Mouse (Mus musculus): ENCODE data around the gene Ccdc24. TPM values are rescaled to one million over a fixed set of nuclear protein-coding genes. Genes with fewer than 3 reads are reported as not detected.

Ccdc24 gene
- polyA plus RNA-seq, 1 experiment from 2014 or later = 0.70 TPM

DNA sequence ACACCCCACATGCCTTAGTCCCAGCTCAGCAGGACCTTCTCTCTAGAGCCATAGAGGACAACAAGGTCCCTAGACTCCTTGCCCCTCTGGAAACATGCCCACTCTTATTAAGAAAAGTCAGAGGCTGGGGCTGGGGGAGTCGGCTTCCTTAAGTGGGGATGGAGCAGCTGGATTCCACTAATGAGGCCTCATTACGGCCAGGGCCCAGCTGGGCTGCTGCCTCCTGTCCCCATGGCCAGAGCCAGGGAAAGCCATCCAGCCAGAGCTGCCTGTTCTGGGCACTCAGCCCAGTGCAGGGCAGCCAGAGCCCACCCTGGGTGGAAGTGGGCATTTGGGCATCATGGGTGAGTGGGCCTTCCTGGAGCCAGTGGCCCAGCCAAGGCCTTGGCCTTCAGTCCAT lies 25.3 kb downstream of the Ccdc24 start:
- no peaks in the 10 kb centered on the region for H3K27me3 ChIP-seq (ENCODE audit: control insufficient read depth, insufficient read depth, low read length)
- ATAC-seq (ENCODE audit: insufficient number of reproducible peaks, insufficient read depth, low FRiP score, low read depth) = no peak

GRCm38 (mm10) chr4:117846261-117846660 lies 26.1 kb downstream of the Ccdc24 start:
- no peak overlapping the region for H3K4me3 ChIP-seq (ENCODE audit: control insufficient read depth in 1 of 2, insufficient read depth in 1 of 2, low read depth in 1 of 2, low read length in 2 of 2)
- no peak overlapping the region for H3K9ac ChIP-seq (ENCODE audit: low read length)
- H3K27ac ChIP-seq (replicated peaks in 1 of 2; ENCODE audit: control insufficient read depth in 1 of 2, insufficient read depth in 1 of 2, low read depth in 2 of 2, low read length in 2 of 2) = no peak overlapping the region
- no peaks in the 10 kb centered on the region for H3K36me3 ChIP-seq (ENCODE audit: control insufficient read depth, insufficient read depth, low read length)
- H3K4me2 ChIP-seq (ENCODE audit: low read length) = no peak overlapping the region
- peaks cover 6 to 7% of the 10 kb centered on the region in 2 experiments; a peak in 2 of 4 replicates for H3K4me1 ChIP-seq (ENCODE audit: control insufficient read depth in 2 of 2, insufficient read depth in 2 of 2, low read length in 2 of 2)
- no peaks in the 10 kb centered on the region for H3K9me3 ChIP-seq (ENCODE audit: control insufficient read depth, low read length)
- 93% methylated on average over 4 of the region's 4 CpGs for WGBS
- ATAC-seq (ENCODE audit: insufficient number of reproducible peaks, insufficient read depth, low FRiP score, low read depth) = no peak
- no peaks in the 10 kb centered on the region for H3K27me3 ChIP-seq (ENCODE audit: control insufficient read depth, insufficient read depth, low read length)

More for the DNA sequence above, 25.3 kb downstream of the Ccdc24 start:
- no peak overlapping the region for H3K27ac ChIP-seq (replicated peaks in 1 of 2; ENCODE audit: control insufficient read depth in 1 of 2, insufficient read depth in 1 of 2, low read depth in 2 of 2, low read length in 2 of 2)
- H3K36me3 ChIP-seq (ENCODE audit: control insufficient read depth, insufficient read depth, low read length) = no peaks in the 10 kb centered on the region
- WGBS = 68% methylated on average over 2 of the region's 2 CpGs
- H3K9ac ChIP-seq (ENCODE audit: low read length) = no peak overlapping the region
- peaks cover 3 to 7% of the 10 kb centered on the region in 2 experiments; a peak in 1 of 4 replicates for H3K4me1 ChIP-seq (ENCODE audit: control insufficient read depth in 2 of 2, insufficient read depth in 2 of 2, low read length in 2 of 2)
- H3K4me2 ChIP-seq (ENCODE audit: low read length) = no peak overlapping the region
- H3K9me3 ChIP-seq (ENCODE audit: control insufficient read depth, low read length) = no peaks in the 10 kb centered on the region
- no peak overlapping the region for H3K4me3 ChIP-seq (ENCODE audit: control insufficient read depth in 1 of 2, insufficient read depth in 1 of 2, low read depth in 1 of 2, low read length in 2 of 2)

- no peak for ATAC-seq (ENCODE audit: insufficient number of reproducible peaks, insufficient read depth, low FRiP score, low read depth)
- no peak overlapping the region for H3K4me2 ChIP-seq (ENCODE audit: low read length)
- WGBS = 80% methylated on average over 11 of the region's 11 CpGs
Measured at GRCm38 (mm10) chr4:117845316-117845715, 27.0 kb downstream of the Ccdc24 start.

DNA sequence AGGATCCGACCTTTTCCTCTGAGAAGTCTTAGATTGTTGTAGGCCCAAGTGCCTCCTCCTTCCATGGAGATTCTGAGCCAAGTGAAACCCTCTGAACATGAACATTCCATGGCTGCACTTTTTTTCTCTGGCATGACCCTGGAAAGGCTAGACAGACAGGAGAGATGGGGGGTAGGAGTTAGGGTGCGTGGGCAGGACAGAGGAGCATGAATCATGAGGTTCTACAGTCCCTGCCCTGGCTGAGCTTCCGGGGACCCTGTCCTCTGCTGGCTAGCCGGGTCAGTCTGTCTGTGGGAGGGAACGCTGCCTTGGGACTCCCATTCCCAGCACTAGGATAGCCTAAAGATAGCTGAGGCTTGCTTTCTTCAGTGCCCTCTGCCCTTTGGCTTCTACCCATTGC lies 27.9 kb downstream of the Ccdc24 start:
- no peak overlapping the region for H3K9ac ChIP-seq (ENCODE audit: low read length)
- ATAC-seq (ENCODE audit: insufficient number of reproducible peaks, insufficient read depth, low FRiP score, low read depth) = no peak
- no peak overlapping the region for H3K27ac ChIP-seq (replicated peaks in 1 of 2; ENCODE audit: control insufficient read depth in 1 of 2, insufficient read depth in 1 of 2, low read depth in 2 of 2, low read length in 2 of 2)
- no peaks in the 10 kb centered on the region for H3K9me3 ChIP-seq (ENCODE audit: control insufficient read depth, low read length)
- H3K36me3 ChIP-seq (ENCODE audit: control insufficient read depth, insufficient read depth, low read length) = no peaks in the 10 kb centered on the region
- no peak overlapping the region for H3K4me2 ChIP-seq (ENCODE audit: low read length)
- peaks cover 0 to 4% of the 10 kb centered on the region in 2 experiments; a peak in 1 of 4 replicates for H3K4me1 ChIP-seq (ENCODE audit: control insufficient read depth in 2 of 2, insufficient read depth in 2 of 2, low read length in 2 of 2)
- WGBS = 69% methylated on average over 5 of the region's 5 CpGs
- H3K4me3 ChIP-seq (ENCODE audit: control insufficient read depth in 1 of 2, insufficient read depth in 1 of 2, low read depth in 1 of 2, low read length in 2 of 2) = no peak overlapping the region
- 0 out of 2 replicates have a peak, but pooled peaks cover 1% of the 10 kb centered on the region for H3K27me3 ChIP-seq (ENCODE audit: control insufficient read depth, insufficient read depth, low read length)

More at GRCm38 (mm10) chr4:117845316-117845715, 27.0 kb downstream of the Ccdc24 start:
- no peak overlapping the region for H3K4me3 ChIP-seq (ENCODE audit: control insufficient read depth in 1 of 2, insufficient read depth in 1 of 2, low read depth in 1 of 2, low read length in 2 of 2)
- no peaks in the 10 kb centered on the region for H3K36me3 ChIP-seq (ENCODE audit: control insufficient read depth, insufficient read depth, low read length)
- H3K9me3 ChIP-seq (ENCODE audit: control insufficient read depth, low read length) = no peaks in the 10 kb centered on the region
- no peak overlapping the region for H3K27ac ChIP-seq (replicated peaks in 1 of 2; ENCODE audit: control insufficient read depth in 1 of 2, insufficient read depth in 1 of 2, low read depth in 2 of 2, low read length in 2 of 2)
- H3K9ac ChIP-seq (ENCODE audit: low read length) = no peak overlapping the region
- H3K27me3 ChIP-seq (ENCODE audit: control insufficient read depth, insufficient read depth, low read length) = no peaks in the 10 kb centered on the region
- peaks cover 7 to 8% of the 10 kb centered on the region in 2 experiments; a peak in 2 of 4 replicates for H3K4me1 ChIP-seq (ENCODE audit: control insufficient read depth in 2 of 2, insufficient read depth in 2 of 2, low read length in 2 of 2)

DNA sequence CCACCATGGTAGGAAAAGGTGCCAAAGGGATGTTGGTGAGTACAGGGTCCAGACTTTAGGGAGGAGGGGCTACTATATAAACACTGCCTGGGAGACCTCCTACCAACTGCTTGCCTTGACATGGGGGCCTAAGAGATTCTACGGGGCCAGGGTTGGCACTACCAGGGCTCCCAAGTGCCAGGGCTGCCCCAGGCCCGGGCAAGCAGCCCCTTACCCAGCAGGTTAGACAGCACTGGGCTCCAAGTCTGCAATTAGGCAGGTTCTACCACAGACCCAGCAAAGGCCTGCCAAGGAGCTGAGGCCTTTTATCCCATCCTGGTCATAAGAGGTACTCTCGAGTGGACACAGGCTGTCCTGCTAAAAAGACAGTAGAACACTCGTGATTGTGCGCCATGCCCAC lies 29.3 kb downstream of the Ccdc24 start:
- H3K27me3 ChIP-seq (ENCODE audit: control insufficient read depth, insufficient read depth, low read length) = 0 out of 2 replicates have a peak, but pooled peaks cover 3% of the 10 kb centered on the region
- 75% methylated on average over 5 of the region's 5 CpGs for WGBS
- no peaks in the 10 kb centered on the region for H3K9me3 ChIP-seq (ENCODE audit: control insufficient read depth, low read length)
- H3K36me3 ChIP-seq (ENCODE audit: control insufficient read depth, insufficient read depth, low read length) = no peaks in the 10 kb centered on the region
- no peak overlapping the region for H3K27ac ChIP-seq (replicated peaks in 1 of 2; ENCODE audit: control insufficient read depth in 1 of 2, insufficient read depth in 1 of 2, low read depth in 2 of 2, low read length in 2 of 2)
- H3K4me3 ChIP-seq (ENCODE audit: control insufficient read depth in 1 of 2, insufficient read depth in 1 of 2, low read depth in 1 of 2, low read length in 2 of 2) = no peak overlapping the region
- no peak overlapping the region for H3K9ac ChIP-seq (ENCODE audit: low read length)
- ATAC-seq (ENCODE audit: insufficient number of reproducible peaks, insufficient read depth, low FRiP score, low read depth) = no peak
- H3K4me1 ChIP-seq (ENCODE audit: control insufficient read depth in 2 of 2, insufficient read depth in 2 of 2, low read length in 2 of 2) = peaks cover 0 to 6% of the 10 kb centered on the region in 2 experiments; a peak in 2 of 4 replicates
- H3K4me2 ChIP-seq (ENCODE audit: low read length) = no peak overlapping the region

DNA sequence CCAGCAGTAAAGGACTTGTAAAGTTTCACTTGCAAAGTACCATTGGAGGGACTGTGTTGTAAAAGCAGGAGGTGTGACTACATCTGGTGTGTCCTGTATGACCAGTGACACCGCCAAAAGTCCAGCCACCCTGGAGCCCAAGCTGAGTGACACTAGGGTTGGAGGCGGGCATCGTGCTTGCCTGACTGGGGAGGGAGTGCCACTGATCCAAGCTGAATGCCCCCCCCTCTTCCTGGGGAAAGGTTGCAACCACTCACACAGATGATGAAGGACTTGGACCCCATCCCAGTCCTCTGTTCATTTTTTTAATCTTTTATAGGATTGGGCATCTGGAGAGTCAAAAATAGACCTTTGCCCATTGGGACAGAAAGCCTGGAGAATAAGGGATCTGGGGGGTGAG lies 30.8 kb downstream of the Ccdc24 start:
- no peak for ATAC-seq (ENCODE audit: insufficient number of reproducible peaks, insufficient read depth, low FRiP score, low read depth)
- H3K9me3 ChIP-seq (ENCODE audit: control insufficient read depth, low read length) = no peaks in the 10 kb centered on the region
- H3K4me1 ChIP-seq (ENCODE audit: control insufficient read depth in 2 of 2, insufficient read depth in 2 of 2, low read length in 2 of 2) = peaks cover 5 to 11% of the 10 kb centered on the region in 2 experiments; a peak in 3 of 4 replicates
- WGBS = 73% methylated on average over 3 of the region's 3 CpGs
- H3K27me3 ChIP-seq (ENCODE audit: control insufficient read depth, insufficient read depth, low read length) = 0 out of 2 replicates have a peak, but pooled peaks cover 3% of the 10 kb centered on the region
- H3K27ac ChIP-seq (replicated peaks in 1 of 2; ENCODE audit: control insufficient read depth in 1 of 2, insufficient read depth in 1 of 2, low read depth in 2 of 2, low read length in 2 of 2) = no peak overlapping the region
- H3K9ac ChIP-seq (ENCODE audit: low read length) = no peak overlapping the region; the same call in 1 of the 2 replicates
- H3K36me3 ChIP-seq (ENCODE audit: control insufficient read depth, insufficient read depth, low read length) = no peaks in the 10 kb centered on the region
- no peak overlapping the region for H3K4me3 ChIP-seq (ENCODE audit: control insufficient read depth in 1 of 2, insufficient read depth in 1 of 2, low read depth in 1 of 2, low read length in 2 of 2)
- H3K4me2 ChIP-seq (ENCODE audit: low read length) = no peak overlapping the region

DNA sequence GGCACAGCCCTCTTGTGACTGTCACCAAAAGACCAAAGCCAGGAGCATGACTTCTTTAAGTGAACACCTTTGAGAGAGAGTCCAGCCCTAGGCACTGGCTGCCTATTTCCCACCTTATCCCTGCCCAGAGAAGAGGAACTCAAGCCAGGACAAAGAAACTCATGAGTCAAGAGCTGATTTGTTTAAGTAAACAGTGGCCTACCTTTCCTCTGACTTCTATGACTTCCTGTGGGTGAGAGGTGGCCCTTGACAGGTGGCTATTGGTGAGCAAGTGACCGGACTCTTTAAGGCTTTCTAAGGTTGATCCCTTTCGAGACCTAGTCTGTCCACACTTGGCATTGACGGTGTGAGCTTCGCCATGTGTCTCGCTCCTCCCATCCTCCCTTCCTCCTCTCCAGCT lies 31.5 kb downstream of the Ccdc24 start:
- H3K4me2 ChIP-seq (ENCODE audit: low read length) = no peak overlapping the region
- WGBS = 82% methylated on average over 5 of the region's 5 CpGs
- no peak for ATAC-seq (ENCODE audit: insufficient number of reproducible peaks, insufficient read depth, low FRiP score, low read depth)
- H3K9ac ChIP-seq (ENCODE audit: low read length) = no peak overlapping the region
- no peaks in the 10 kb centered on the region for H3K36me3 ChIP-seq (ENCODE audit: control insufficient read depth, insufficient read depth, low read length)
- H3K27ac ChIP-seq (replicated peaks in 1 of 2; ENCODE audit: control insufficient read depth in 1 of 2, insufficient read depth in 1 of 2, low read depth in 2 of 2, low read length in 2 of 2) = no peak overlapping the region
- no peak overlapping the region for H3K4me3 ChIP-seq (ENCODE audit: control insufficient read depth in 1 of 2, insufficient read depth in 1 of 2, low read depth in 1 of 2, low read length in 2 of 2)
- H3K9me3 ChIP-seq (ENCODE audit: control insufficient read depth, low read length) = no peaks in the 10 kb centered on the region
- peaks cover 5 to 11% of the 10 kb centered on the region in 2 experiments; a peak in 3 of 4 replicates for H3K4me1 ChIP-seq (ENCODE audit: control insufficient read depth in 2 of 2, insufficient read depth in 2 of 2, low read length in 2 of 2)
- H3K27me3 ChIP-seq (ENCODE audit: control insufficient read depth, insufficient read depth, low read length) = 0 out of 2 replicates have a peak, but pooled peaks cover 3% of the 10 kb centered on the region

DNA sequence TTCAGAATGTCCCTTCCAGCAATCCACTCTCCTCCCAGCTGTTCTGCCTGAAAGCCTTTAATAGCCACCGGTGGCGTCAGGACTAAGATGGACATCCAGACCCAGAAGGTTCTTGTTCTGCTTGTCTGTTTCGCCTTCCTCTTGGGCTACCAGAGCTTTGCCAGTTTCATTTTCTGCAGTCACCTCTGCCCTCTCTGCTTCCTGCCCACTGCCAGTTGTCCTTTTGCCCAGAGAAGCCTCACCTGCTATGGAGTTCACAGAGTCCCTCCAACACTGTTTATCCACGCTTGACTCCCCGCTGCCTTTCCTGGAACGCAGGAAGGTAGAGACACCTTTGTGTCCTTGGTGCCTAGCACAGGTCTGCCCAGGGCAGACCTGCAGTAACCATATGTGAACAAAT lies 33.0 kb downstream of the Ccdc24 start:
- no peak overlapping the region for H3K4me2 ChIP-seq (ENCODE audit: low read length)
- H3K4me3 ChIP-seq (ENCODE audit: control insufficient read depth in 1 of 2, insufficient read depth in 1 of 2, low read depth in 1 of 2, low read length in 2 of 2) = no peak overlapping the region
- WGBS = 82% methylated on average over 6 of the region's 6 CpGs
- no peak for ATAC-seq (ENCODE audit: insufficient number of reproducible peaks, insufficient read depth, low FRiP score, low read depth)
- no peaks in the 10 kb centered on the region for H3K36me3 ChIP-seq (ENCODE audit: control insufficient read depth, insufficient read depth, low read length)
- H3K9ac ChIP-seq (ENCODE audit: low read length) = no peak overlapping the region
- no peaks in the 10 kb centered on the region for H3K9me3 ChIP-seq (ENCODE audit: control insufficient read depth, low read length)
- H3K4me1 ChIP-seq (ENCODE audit: control insufficient read depth in 2 of 2, insufficient read depth in 2 of 2, low read length in 2 of 2) = peaks cover 13 to 14% of the 10 kb centered on the region in 2 experiments; a peak in 3 of 4 replicates
- H3K27me3 ChIP-seq (ENCODE audit: control insufficient read depth, insufficient read depth, low read length) = 0 out of 2 replicates have a peak, but pooled peaks cover 3% of the 10 kb centered on the region
- H3K27ac ChIP-seq (replicated peaks in 1 of 2; ENCODE audit: control insufficient read depth in 1 of 2, insufficient read depth in 1 of 2, low read depth in 2 of 2, low read length in 2 of 2) = no peak overlapping the region

All from heart, embryonic 14.5 days (tissue).